Mouse (Mus musculus) bone marrow macrophage, adult 2 months (primary cell): ENCODE results near the gene Fam207a.

Experiments
- CTCF ChIP-seq: IDR thresholded peaks from 2 replicates; pipeline ENCODE4 v1.5.1; 2012; ENCODE audit warnings: low read depth, mild to moderate bottlenecking, low read length, moderate library complexity
- POLR2A ChIP-seq: IDR thresholded peaks from 2 replicates; pipeline ENCODE4 v1.6.1; 2012; ENCODE audit warnings: mild to moderate bottlenecking, low read depth, low read length, borderline replicate concordance

DNA sequence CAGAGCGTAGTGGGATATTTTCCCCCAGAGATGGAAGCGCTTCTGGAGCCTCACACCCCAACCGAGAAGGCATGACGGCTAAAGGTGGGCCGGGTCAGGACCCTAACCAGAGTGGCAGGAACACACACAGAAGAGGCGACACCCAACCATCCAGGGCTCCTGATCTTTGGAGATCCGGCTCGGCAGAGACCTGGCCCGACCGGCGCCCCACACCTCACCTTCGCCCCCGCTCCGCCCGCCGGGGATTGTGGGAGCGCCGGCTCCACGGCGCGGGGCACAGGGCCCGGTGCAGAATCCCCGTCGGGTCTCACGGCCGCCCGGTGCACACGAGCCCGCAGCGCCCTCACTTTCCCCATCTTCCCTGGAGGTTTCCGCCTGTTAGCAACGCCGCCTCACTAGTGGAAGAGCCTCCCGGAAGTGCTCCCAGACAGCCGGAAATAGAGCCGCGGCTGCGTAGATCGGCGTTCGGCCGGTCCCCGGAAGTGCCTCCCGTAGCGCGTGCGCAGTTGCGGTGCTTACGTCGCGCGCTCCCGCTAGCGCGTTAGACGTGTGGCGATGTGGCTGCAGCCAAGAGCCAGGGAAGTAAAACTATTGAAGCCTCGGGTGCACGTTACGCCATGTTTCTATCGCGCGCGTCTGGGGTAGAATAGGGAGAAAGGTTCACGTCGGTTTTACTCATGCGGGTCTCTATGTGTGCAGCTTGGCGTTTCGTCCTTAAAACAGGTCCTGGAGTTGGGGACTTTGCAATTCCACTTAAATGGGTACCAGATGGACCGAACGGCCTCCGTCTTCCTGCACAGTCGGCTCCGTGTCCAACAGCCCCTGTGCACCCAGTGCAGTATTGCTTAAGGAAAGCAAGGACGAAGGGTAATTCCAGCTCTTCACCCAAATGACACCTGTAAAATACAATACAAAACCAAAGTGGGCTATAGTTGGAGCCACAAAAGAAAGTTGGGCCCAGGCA, at the start of gene Fam207a:
- TF ChIP-seq CTCF: no peak
- no peak; the same call in 1 of the 2 replicates for TF ChIP-seq POLR2A
